Mouse (Mus musculus) retina, postnatal 1 day (tissue): ENCODE data around the gene Dnaaf3.

Experiments
- DNase-seq: peaks from one replicate; pipeline ENCODE4 v3.0.0-alpha.2; 2012

Gene Dnaaf3

DNA sequence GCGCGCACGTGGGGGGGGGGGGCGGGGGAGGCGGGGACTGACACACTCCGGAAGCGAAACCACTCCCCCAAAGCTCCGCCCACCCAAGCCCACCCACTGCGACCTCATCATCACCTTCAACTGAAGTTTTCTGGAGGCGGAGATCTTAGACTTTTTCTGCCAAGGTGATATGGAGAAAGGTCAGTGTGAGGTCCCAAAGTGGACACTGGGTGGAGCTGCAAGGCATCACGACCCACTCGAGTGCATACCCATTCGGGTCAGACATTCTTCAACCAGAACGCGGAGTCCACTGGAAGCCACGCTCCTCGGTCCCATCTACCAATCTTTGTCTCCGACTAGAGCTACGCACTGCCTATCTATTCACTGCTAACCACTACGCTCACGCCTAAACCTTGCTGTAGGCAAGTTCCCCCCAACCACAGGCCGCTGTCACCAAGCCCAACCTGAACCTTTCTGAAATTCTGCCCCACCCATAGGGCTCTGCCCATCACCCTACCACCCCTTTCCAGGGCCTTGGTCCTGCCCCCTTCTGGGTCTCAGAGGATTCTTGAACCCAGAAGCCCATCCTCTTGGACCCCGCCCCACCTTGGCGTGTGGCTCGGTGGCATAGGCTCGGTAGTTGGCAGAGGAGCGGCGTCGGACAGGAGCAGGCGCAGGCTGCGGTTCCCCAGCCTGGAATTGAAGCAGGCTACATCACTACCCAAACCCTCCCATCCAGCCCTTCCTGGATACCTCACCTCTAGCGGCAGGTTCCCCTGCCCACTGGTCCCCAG is 10.8 kb downstream of the Dnaaf3 start:
- DNase-seq, result no peak

DNA sequence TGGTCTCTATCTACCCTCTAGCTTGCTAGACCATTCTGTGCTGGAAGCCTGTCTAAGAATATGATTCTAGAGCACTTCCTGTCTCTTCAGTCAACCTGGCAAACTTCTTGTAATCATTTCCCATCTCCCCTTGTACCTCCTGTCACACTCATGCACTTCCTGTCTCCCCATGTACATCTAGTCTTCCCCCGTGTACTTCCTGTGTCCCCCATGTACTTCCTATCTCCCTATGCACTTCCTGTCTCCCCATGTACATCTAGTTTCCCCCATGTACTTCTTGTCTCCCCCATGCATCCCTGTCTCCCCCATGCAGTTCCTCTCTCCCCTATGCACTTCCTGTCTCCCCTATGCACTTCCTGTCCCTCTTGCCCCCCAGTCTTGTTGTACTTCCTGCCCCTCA is 13.8 kb downstream of the Dnaaf3 start:
- no peak for DNase-seq

DNA sequence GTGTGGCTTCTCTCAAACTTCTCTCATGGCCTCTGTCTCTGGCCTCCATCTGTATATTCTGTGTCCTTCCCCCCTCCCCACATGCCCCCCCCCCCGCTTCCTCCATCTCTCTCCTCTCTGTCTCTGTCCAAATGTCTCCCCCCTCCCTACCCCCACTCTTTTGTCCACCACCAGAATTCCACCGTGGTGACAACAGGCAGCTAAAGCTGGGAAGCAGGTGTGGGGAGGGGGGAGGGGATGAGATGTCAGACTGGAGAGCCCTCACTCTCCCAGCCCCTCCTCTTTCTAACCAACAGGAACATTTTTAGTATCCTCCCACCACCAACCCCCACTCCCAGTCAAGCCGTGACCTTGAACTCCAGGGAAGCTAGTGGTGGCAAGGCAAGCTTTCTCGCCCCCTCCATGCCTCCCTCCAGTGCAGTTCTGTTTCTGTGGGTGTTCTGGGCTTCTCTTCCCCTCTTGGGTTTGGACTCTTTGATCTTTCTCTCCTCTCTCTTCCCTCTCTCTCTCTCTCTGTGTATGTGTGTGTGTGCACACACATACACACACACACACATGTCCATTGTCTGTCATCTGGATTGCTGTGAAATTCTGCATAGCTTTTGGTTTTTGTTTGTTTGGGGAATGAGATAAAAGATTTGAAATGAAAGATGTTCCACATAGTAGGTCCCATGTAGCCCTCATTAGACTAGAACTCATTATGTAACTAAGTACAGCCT is 15.8 kb downstream of the Dnaaf3 start, which contains the start of gene Tnnt1:
Gene Tnnt1 (minus strand): TSS at position 51 of the 719 bp plus-strand sequence.
- DNase-seq, result peak; percentile 66

DNA sequence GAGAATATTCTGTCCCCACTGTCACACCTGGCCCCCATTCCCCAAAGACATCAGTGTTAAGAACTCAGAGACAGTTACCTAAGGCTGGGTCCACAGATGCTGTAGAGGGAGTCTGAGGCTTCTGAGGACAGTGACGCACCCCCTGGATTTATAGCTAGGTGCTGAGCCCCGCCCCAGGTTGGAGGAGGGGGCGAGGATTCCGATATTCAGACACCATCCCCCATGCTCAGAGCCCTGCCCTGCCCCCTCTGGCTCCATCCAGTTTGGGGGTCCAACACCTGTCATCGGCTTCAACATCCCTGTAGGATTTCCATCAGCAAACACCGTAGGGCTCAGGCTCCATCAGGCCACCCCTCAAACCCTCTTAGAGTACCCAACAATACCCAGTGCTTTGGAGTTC is 16.4 kb downstream of the Dnaaf3 start:
- DNase-seq, result no peak

DNA sequence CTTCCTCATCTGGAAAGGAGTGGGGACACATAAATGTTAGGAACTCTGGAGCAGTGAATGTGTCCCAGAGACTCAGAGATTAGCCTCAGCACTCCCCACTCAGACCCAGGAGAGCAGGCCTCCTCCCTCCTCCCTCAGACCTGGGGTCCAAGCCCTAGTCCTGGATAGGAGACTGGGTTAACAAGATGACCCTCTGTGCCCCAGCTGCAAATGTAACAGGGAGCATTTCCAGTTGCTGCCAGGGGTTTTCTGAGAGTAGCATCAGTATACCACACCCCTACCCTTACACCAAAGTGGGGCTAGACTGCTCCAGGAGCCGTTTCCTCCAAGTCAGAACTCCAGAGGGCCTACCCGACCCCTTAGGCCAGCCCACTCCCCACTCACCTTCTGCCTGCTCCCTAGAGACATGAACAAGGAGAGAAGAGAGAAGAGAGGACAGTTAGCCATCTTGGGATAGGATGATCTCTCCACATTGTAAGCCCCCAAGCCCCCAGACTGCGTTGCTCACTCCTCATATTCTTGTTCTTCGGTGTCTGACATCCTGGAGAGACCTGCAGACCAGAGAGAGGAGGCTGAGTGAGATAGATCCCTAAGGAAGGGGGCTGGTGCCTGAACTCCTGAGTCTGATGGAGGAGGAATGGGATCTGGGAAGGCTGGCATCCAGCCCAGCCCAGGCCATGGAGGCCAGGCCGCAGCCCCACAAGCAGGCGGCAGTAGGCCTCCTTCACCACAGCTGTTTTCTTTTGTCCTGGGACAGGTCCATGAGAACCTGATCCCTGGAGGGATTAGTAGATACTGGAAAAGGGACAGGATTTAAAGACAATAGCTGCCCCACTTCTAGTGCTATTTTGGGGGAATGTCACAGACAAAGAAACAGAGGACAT is 18.2 kb downstream of the Dnaaf3 start:
- DNase-seq, result no peak

DNA sequence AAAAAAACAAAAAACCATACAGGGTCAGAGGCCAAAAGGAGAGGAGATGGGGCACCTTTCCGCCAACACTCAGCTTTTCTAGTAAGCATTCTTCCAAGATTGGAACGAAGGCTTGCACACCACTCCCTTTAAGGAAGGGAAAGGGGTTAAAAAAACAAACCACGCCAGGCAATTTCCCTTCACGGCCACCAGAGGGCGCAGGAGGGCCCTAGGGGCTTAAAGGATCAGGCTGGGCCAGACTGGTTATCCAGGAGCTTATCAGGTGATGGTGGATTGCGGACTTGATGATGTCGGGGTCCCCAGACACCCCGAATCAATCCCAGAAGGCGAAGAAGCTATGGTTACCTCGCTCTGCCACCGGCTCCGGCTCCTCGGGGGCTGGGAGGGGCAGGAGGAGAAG is 19.0 kb downstream of the Dnaaf3 start:
- DNase-seq, result peak; percentile 75

DNA sequence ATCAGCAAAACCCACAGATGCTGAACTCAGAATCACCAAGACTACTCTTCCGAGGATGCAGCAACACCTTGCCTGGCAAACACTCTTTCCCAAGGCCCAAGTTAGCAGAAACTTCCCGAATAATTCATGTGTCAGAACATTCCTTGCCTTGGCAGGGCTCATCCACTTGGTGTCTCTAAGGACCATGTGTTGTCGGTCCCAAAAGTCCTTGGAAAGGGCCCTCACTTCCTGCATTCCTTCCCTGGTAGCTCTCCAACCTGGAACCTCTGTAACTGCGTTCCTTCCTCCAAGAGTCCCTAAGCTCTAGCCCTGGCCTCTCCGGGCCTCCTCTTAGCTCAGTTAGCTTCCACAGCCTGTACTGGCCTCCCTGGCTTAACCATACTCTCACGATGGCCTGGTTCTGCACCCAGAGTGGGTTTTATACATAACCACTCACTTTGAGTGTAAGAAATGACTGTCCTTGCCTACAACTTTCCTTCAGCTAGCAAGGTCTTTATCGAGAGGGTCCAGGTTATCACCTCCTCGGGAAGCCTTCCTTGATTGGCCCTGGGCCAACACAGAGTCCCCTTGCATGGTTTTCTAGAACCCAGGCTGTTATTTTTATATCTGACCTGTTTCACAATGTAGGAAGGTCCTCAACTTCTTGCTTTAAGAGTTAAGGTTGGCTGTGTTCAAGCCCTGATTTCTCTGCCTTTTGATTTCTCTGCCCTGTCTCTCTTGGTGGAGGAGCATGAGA is 20.6 kb downstream of the Dnaaf3 start:
- no peak for DNase-seq

DNA sequence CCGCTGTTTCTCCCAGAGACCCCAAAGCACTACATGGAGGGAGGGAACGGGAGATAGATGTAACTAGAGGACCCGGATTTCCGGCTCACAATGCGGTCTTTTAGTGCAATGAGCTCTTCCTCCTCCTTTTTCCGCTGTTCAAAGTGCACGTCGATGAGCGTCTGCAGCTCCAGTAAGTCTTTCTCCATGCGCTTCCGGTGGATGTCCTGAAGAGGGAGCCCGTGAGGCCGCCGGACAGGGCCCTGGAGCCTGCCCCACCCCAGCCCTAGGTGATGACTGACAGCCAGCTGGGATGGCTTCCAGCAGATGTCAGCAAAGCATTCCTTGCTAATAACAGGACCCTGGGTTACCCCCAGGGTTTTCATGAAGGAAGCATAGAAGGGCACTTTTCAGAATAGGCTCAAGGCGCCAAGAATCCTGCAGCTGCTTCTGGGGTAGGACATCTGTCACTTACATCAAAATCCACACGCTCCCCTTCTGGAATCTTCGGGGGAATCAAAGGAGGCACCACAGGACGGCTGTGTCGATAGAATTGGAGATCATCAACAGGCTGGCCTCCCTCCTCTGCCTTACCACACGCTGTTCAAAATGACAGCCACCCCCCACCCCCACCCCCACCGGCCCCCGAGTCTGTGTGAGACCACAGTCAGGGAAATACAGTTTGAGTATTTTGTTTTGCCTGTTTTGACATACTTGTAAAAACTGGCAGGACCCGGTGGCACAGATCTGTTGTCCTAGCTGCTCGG is 22.2 kb downstream of the Dnaaf3 start:
- DNase-seq, result peak; percentile 92

DNA sequence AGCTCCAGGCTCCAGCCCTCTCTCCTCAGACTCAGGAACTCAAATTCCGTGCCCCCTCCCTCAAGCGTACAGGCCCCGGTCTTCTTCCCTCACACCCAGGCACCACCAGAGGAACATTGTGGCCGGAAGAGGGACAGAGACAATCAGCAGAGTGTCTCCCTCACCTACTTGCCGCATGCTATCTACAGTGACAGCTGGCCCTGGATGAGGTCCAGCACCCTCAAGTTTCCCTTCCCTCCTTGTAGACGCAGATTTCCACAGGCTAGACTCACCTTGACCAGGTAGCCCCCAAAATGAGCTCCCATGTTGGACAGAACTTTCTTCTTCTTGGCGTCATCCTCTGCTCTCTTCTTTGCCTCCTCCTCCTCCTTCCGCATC is 23.5 kb downstream of the Dnaaf3 start:
- DNase-seq, result no peak

DNA sequence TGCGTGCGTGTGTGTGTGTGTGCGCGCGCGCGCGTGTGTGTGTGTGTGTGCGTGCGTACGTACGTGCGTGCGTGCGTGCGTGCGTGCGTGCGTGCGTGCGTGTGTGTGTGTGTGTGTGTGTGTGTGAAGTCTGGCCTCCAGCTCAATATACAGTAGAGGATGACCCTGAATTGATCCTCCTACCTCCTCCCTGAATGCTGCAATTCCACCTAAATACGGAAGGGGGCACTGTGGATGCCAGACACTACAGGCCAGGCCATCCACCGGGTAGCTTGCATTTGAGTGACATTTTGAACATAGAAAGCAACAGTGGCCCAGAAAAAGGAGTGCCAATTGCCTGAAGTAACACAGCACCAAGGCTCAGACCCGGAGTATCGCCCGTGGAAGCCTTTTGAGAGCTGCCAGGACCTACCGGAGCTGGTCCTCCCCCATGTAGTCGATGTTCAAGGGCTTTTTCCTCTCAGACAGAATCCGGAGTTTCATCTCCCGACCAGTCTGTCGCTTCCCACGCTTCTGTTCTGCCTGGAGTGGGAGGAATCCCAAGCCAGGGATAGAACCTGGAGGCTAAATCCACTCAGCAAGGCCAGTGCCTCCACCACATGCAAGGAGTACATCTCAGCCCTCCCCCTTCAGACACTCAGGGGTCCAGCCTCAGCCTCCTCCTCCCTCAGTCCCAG is 24.1 kb downstream of the Dnaaf3 start:
- no peak for DNase-seq

DNA sequence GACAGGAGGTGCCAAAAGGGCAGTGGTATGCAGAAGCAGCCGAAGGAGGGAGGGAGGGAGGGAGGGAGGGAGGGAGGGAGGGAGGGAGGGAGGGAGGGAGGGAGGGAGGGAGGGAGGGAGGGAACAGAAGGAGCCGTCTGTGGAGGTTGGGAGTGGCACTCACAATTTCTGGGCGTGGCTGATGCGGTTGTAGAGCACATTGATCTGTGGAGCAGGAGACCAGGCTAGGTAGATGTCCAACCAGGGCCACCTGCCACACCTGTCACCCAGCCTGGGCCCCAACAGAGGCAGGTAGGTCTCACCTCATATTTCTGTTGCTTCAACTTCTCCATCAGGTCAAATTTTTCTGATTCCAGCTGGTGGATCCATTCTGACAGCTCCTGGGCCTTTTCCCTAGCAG is 25.0 kb downstream of the Dnaaf3 start:
- DNase-seq, result no peak

DNA sequence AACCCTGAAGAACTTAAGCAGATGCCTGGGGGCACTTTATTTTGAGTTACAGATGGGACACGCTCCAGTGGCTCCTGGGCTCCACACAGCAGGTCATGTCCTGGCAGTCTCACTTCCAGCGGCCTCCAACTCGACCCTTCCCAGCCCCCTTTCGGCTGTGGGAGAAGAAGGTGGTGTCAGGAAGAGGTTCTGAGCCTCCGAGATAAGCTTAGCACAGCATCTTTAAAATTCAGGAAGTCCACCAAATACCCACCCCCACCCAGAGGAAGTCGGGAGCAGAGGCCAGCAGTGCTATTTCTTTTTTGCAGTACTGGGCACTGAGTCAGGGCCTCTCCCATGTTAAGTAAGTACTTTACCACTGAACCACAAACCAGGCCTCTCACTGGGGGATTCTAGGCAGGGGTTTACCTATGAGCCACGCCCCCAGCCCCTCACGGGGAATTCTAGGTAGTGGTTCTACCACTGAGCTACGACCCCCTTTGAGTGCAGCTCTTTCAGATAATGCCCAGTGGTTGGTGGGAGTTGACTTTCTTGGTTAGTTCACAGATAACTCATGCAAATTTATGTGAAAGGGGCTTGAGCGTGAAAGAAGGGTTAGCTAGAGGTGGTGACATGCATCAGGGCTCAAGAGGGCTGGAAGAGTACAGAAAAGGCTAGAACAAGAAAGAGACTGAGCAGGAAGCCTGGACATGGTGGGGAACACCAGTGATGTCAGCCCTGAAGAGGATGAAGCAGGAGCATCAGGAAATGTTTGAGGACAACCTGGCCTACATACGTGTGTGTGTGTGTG is 27.4 kb downstream of the Dnaaf3 start:
- no peak for DNase-seq

DNA sequence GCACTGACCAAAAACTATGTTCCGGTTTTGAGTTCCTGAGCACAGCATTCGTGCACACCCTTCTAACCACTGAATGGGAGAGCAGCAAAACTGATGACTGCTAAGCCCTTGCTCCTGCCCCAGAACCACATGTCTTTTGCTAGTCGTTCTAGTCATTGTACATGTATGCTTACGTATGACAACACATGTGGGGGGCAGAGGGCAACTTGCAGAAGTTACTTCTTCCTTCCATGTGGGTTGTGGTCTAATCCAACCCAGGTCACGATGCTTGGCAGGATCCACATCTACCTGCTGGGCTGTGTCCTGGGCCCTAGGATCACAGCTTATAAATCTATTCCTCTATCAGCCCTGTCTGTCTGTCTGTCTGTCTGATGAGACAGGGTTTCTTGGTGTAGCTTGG is 28.4 kb downstream of the Dnaaf3 start:
- no peak for DNase-seq

DNA sequence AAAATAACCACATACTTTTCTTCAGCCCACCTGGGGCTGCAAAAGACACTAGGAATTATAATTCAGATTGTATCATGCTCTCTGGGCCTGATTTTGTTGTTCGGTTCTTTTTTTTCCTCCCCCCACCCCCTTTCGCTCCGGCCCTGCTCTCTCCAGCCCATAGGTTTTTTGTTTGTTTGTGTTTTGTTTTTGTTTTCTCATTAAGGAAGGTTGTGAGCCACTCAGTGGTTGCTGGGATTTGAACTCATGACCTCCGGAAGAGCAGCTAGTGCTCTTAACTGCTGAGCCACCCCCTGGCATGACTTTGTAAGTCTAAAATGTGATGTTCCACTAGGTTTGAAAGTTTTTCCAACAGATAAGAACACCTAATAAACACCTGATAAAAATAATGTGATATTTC is 29.2 kb downstream of the Dnaaf3 start:
- DNase-seq, result no peak

DNA sequence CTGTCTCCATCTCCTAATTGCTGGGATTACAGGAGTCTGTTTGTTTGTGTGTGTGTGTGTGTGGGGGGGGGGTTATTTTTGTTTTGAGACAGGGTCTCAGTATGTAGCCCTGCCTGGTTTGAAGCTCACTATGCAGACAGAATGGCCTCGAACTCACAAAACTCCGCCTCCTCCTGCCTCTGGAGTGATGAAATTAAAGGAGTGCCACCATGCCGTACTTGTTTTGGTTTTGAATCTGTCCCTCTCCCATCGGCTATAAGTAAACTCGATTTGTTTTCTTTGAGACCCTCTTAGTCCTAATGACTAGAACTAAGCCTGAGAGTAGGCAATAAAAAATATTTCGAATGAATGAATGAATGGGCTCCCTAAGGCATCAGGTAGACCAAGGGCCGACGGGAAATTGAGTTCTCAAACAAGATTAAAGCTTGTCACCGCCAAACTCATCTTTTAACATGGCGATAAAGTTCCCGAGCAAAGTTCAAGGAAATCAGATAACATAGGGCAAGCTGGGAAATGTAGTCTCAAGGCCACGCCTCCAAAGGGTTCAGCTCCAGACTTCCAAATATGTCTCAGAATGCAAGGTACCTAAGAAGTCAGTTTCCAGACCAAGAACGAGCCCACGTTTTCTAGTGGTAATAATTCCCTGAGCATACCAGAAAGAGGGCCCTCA is 29.7 kb downstream of the Dnaaf3 start:
- DNase-seq, result peak; percentile 76

DNA sequence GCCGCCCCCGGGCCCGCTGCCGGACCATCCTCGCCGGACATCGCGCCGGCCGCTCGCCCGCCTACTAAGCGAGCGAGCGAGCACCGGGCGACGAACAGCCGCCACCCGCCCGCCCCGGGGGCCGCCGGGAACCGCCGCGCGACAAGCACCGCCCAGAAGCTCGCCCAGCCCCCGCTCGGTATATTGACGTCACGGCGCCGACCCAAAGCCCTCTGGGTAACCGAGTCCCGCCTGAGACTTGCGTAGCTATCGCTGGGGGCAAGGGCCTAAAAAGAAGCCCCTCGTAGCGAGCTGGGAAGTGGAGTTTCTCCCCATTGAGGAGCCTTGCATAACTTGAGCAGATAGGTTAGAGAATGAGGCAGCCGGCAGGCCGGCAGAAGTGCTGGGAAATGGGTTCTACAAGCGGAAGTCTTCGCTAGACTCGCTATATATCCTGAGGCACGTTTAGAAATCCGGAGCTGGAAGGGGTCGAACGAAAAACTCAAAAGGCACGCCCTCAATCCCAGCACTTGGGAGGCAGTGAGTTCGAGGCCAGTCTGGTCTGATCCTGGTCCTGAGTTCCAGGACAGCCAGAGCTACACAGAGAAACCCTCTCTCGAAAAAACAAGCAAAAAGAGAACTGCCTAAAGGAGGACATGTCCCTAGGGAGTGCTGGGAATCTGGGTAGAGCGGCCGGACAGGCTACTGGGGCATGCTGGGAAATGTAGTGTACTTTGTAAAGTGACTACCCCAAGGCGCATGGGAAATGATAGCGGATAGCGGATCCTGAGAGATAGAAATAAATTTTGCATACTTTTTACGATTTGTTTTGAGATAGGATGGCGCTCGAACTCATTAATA is 30.5 kb downstream of the Dnaaf3 start, which contains the start of gene Ppp1r12c:
Gene Ppp1r12c (minus strand): TSS at position 123 of the 840 bp plus-strand sequence.
- peak; percentile 96 for DNase-seq

DNA sequence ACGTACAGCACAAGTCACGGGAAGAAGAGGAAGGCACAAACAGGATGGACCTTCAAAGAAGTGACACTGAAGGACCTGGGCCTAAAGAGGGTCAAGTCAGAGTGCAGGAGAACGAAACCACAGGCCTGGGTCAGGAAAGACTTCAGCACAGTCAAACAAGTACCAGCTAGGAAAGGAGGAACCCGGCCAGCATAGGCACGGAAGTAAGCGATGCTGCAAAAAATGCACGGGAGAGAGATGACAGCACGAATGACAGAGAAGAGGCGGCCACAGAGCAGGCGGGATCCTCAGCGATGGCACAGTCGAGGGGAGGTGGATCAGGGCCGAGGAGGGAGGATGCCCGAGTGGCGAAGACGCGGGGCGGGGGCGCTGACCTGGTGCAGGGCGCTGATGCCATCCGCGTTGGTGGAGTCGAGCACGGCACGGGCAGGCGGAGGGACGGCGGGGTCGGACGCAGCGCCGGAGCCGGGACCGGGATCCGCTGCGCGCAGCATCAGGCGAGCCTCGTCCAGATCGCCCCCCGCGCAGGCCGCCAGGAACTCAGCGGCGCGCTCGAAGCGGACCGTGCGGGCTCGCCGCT is 31.3 kb downstream of the Dnaaf3 start:
- peak; percentile 52 for DNase-seq

DNA sequence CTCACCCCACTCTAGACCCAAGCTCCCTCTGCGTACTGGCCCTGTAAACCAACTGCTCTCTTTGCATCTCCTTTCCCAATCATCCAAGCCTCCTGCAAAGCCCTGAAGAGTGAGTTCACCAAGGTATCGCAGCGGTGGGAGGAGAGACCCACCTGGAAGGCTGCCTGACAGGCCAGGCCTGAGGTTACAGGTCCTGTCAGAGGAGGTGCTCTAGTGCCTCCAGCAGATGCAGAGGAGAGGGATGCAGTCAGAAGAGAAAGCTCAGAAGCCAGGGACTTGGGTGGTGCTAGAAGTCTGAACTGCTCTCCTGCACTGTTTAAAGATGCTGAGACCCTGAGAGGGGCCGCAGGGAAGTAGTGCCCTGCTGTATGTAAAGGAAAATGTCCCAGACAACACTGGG is 33.2 kb downstream of the Dnaaf3 start:
- DNase-seq, result no peak
